Mouse (Mus musculus) hindbrain, embryonic 15.5 days (tissue): ENCODE measurements around the gene Pask. TPM values are rescaled to one million over a fixed set of nuclear protein-coding genes. Genes with fewer than 3 reads are reported as not detected.
"Not testable (repeated sequence)": the region's sequence is repeated elsewhere in the genome, so short reads cannot be mapped to it uniquely, and the experiment has no call there.

Experiments
- ATAC-seq: fragments of 200-750 bp; cut with Nextera tagmentation; 2 replicates; pipeline ENCODE4 v1.8.0; 2017; ENCODE audit warnings: low read depth, moderate number of reproducible peaks, moderate TSS enrichment; ENCODE audit not compliant: low FRiP score
- H3K27ac ChIP-seq: fragments of 300-500 bp; sonication (generic); replicated peaks from 2 replicates; pipeline ENCODE4 v1.5.1; 2015; ENCODE audit warnings: mild to moderate bottlenecking, inconsistent platforms
- H3K27me3 ChIP-seq: fragments of 300-500 bp; sonication (generic); 2 replicates; pipeline ENCODE4 v1.6.1; 2015; ENCODE audit warnings: control low read depth, inconsistent platforms
- H3K36me3 ChIP-seq: fragments of 300-500 bp; sonication (generic); 2 replicates; pipeline ENCODE4 v1.6.1; 2015; ENCODE audit warnings: control low read depth, inconsistent platforms
- H3K4me1 ChIP-seq: fragments of 300-500 bp; sonication (generic); replicated peaks from 2 replicates; pipeline ENCODE4 v1.6.1; 2015; ENCODE audit warnings: control low read depth, inconsistent platforms
- H3K4me2 ChIP-seq: fragments of 300-500 bp; sonication (generic); 2 replicates; pipeline ENCODE4 v1.6.1; 2015; ENCODE audit warnings: moderate library complexity, mild to moderate bottlenecking, inconsistent platforms
- H3K4me3 ChIP-seq: fragments of 300-500 bp; sonication (generic); 2 replicates; pipeline ENCODE4 v1.5.1; 2015; ENCODE audit warnings: mild to moderate bottlenecking, inconsistent platforms
- H3K9ac ChIP-seq: fragments of 300-500 bp; sonication (generic); 2 replicates; pipeline ENCODE4 v1.6.1; 2015; ENCODE audit warnings: inconsistent platforms
- H3K9me3 ChIP-seq: fragments of 300-500 bp; sonication (generic); 2 replicates; pipeline ENCODE4 v1.6.1; 2016; ENCODE audit warnings: control low read depth, inconsistent platforms
- WGBS: fragments of 180-500 bp; shearing (Covaris S2); methylation state at CpG from one replicate; pipeline ENCODE4 v1.1.7; 2015; 5-methylcytosine and 5-hydroxymethylcytosine counted together
- polyA plus RNA-seq: library from polyadenylated mRNA; unstranded; fragments of >200 nt; fragmentation: Nextera tagmentation; extraction: Ambion mirVana; gene quantifications from 2 replicates; pipeline ENCODE4 v1.2.1, GENCODE M21; 2015

The Pask gene
- polyA plus RNA-seq, 1 experiment from 2014 or later = 6.5 TPM

DNA sequence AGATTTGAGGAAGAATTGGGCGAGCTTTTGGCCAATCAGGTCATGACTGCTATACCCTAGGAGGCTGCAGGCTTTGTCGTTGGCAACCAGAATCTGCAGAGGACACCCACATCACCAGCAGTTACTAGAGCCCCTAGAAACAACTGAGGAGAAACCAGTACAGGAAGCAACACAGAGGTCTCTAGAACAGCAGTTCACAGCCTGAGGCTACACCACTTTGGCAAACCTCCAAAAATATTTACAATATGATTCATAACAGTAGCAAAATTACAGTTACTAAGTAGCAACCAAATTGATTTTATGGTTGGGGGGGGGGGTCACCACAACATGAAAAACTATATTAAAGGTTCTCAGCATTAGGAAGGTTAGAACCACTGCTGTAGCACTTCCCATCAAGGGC, 8.7 kb downstream of the Pask start:
- WGBS = 71% methylated on average over 2 of the region's 2 CpGs
- H3K4me3 ChIP-seq = no peak overlapping the region
- no peak overlapping the region for H3K4me2 ChIP-seq
- H3K9ac ChIP-seq = no peak overlapping the region
- no peaks in the 10 kb centered on the region for H3K9me3 ChIP-seq
- no peaks in the 10 kb centered on the region; the same call in 1 of the 2 replicates for H3K36me3 ChIP-seq
- no peak for ATAC-seq
- H3K27ac ChIP-seq = no peak overlapping the region
- H3K4me1 ChIP-seq = no peaks in the 10 kb centered on the region
- no peaks in the 10 kb centered on the region for H3K27me3 ChIP-seq

DNA sequence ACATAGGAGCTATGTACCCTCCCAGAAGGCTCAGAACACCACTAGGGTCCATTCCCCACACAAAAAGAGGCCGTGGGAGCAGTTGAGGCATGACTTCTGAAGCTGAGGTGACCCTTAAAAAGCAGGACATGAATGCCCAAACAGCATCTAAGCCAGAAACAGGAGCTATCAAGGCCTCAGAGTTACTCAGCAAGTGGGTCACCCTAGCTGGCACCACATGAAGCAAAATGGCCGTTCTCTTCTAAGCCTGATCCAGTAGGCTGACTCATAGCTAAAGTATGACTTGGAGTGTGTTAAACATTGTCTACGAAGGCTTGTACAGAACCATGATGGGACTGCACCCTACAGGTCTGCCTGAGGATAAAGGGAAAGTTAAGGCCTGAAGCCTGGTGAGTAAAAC, 16.8 kb downstream of the Pask start:
- WGBS = 91% methylated on average over 3 of the region's 3 CpGs
- no peak for ATAC-seq
- H3K4me3 ChIP-seq = no peak overlapping the region
- H3K27ac ChIP-seq = no peak overlapping the region
- H3K9me3 ChIP-seq = no peaks in the 10 kb centered on the region
- no peaks in the 10 kb centered on the region for H3K4me1 ChIP-seq
- H3K36me3 ChIP-seq = peaks cover 8% of the 10 kb centered on the region
- H3K4me2 ChIP-seq = no peak overlapping the region
- H3K27me3 ChIP-seq = no peaks in the 10 kb centered on the region
- no peak overlapping the region for H3K9ac ChIP-seq

DNA sequence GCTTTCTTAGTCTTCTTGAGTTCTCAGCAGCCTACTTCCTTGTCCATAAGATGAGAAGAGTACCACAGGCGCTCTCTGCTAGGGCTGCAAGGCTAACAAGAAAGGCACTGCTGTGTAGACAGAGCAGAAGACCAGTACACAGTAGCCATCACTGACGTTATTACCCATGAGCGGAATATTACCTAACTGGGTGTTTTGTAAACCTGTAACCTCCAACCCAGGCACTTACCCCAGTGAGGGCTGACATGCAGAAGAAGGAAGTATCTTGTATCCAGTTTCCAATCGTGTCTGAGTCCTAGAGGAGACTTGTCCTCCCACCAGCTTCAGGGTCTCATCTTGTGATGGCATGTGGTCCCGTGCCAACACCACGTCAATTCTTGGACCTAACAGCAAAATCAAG, 19.3 kb downstream of the Pask start:
- Histone ChIP-seq H3K4me2 (no peak overlapping the region), H3K9ac (no peak overlapping the region), H3K4me3 (no peak overlapping the region), H3K27me3 (no peaks in the 10 kb centered on the region), H3K36me3 (peaks cover 26% of the 10 kb centered on the region), H3K4me1 (no peaks in the 10 kb centered on the region), H3K27ac (no peak overlapping the region), H3K9me3 (no peaks in the 10 kb centered on the region)
- no peak for ATAC-seq
- 94% methylated on average over 6 of the region's 6 CpGs for WGBS

DNA sequence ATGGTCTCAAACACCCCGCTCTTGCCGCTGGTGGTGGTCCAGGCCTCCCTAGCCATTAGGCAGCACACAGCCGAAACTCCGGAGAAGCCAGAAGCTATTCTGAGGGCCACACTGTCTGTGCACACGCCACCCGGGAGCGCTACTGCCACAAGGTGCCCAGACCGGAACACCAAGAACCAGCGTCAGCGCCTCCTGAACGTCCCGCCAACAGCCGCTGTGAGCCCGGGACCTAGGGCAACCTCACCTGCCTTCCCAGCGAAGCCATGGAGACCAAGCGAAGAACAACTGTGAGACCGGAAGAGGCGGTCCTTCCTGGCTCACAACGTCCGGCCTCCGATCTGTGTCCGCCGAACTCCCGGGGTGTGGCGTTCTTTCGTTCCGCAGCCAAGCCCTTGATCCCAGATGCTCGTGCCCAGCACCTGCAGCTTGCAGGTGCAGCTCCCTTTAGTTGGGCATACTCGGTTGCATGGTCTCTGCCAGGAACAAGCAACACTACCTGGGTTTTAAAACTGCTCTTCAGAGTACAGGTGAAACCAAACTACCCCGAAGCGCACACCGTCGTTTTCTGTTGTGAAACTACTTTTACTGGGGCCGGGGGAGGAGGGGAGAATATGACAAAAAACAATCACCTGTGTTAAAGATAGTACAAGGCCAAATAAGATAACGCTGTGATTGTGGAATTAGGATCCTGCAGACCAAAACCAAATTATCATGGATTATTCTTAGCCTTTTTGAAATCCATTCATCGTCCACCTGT, 37.5 kb downstream of the Pask start, which contains the start of gene Mterf4:
TSS of gene Mterf4 (minus strand) at position 335 of the 757 bp plus-strand sequence.
- peak; percentile 95 for ATAC-seq
- 7% methylated on average over 36 of the region's 36 CpGs for WGBS
- Histone ChIP-seq H3K4me1 (peaks cover 29% of the 10 kb centered on the region), H3K27ac (peak within 1 kb of the TSS; percentile 53), H3K9me3 (no peaks in the 10 kb centered on the region), H3K36me3 (peaks cover 37% of the 10 kb centered on the region), H3K27me3 (no peaks in the 10 kb centered on the region), H3K9ac (peak within 1 kb of the TSS; percentile 63), H3K4me3 (peak within 1 kb of the TSS; percentile 82), H3K4me2 (peak within 1 kb of the TSS; percentile 69)

DNA sequence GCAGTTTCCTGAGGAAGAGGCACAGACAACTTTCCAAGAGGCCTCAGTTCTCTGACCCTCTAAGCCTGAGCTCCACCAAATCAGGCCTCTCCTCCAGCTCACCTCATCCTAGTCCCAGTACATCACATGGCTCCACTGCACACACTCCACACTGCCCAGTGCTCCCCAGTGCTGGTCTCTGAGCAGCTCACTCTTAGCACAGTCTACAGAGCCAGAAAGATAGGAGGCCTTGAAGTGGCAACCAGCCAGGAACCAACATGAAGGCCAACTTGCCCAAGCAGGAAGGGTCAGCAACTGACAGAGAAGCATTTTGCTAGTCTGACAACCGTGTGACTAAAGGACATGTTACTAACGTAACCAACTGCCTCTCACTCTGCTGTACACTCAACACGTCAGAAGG, 42.7 kb downstream of the Pask start:
- H3K36me3 ChIP-seq = peaks cover 75% of the 10 kb centered on the region
- H3K4me2 ChIP-seq = no peak overlapping the region
- WGBS = 83% methylated on average over 3 of the region's 3 CpGs
- no peak overlapping the region for H3K9ac ChIP-seq
- no peak overlapping the region for H3K27ac ChIP-seq
- ATAC-seq = no peak
- peaks cover 20% of the 10 kb centered on the region for H3K4me1 ChIP-seq
- no peaks in the 10 kb centered on the region for H3K9me3 ChIP-seq
- no peak overlapping the region for H3K4me3 ChIP-seq
- H3K27me3 ChIP-seq = no peaks in the 10 kb centered on the region

DNA sequence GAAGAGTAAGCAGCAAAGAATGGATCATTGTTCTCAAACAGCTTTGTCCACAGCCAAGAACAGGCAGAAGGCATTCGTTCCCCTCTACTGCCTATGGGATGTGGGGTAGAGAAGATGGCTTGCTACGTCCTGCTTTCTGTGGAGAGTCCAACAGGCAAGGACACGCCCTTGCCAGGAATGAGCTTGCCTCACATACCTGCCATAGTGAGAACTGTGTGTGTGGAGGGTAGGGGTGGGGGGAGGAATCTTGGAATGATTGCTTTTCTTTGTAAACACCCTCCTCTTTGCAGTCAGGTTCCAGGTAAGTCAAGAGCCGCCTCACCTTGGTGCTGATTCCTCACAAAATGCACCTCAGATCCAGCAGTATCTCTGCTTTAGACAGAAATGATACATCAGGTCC, 43.5 kb downstream of the Pask start:
- no peak for ATAC-seq
- Histone ChIP-seq H3K36me3 (peaks cover 75% of the 10 kb centered on the region), H3K9me3 (no peaks in the 10 kb centered on the region), H3K27ac (no peak overlapping the region), H3K27me3 (no peaks in the 10 kb centered on the region), H3K4me1 (peaks cover 15% of the 10 kb centered on the region), H3K4me2 (no peak overlapping the region), H3K9ac (no peak overlapping the region), H3K4me3 (no peak overlapping the region)
- WGBS = 87% methylated on average over 4 of the region's 4 CpGs

DNA sequence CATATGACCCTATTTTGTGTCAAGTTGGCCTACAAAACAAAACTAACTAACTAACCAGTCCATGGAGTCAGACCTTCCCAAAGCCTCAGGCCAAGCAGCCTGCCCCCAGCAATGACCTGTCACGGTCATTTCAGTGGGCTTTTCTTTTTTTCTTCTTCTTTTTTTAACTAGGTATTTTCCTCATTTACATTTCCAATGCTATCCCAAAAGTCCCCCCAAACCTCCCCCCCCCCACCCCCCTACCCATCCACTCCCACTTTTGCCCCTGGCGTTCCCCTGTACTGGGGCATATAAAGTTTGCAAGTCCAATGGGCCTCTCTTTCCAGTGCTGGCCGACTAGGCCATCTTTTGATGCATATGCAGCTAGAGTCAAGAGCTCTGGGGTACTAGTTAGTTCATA, 48.8 kb downstream of the Pask start:
- H3K27ac ChIP-seq, H3K9ac ChIP-seq, ATAC-seq, H3K4me2 ChIP-seq, H3K4me3 ChIP-seq, H3K9me3 ChIP-seq, H3K4me1 ChIP-seq, H3K27me3 ChIP-seq: not testable (repeated sequence)
- WGBS = 81% methylated on average over 3 of the region's 3 CpGs
- peaks cover 28% of the 10 kb centered on the region for H3K36me3 ChIP-seq

DNA sequence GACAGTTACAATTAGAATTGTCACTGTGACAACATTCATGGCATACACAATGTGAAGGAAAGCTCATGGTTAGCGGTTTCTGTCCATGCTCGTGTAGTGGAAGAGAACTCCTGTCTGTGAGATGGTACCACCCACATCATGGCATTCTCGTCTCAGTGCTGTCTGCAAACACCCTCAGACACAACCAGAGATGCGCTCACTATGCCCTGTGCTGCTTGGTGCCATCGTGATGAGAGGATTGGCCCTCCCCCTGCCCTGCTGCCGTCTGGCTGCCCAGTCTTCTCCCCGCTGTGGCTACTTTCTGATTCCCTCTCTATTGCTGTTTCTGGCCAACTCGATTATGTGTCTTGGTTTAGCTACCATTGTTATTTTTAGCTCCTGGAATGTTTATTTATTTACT, 51.3 kb downstream of the Pask start:
- no peaks in the 10 kb centered on the region for H3K9me3 ChIP-seq
- WGBS = 84% methylated on average over 8 of the region's 8 CpGs
- H3K36me3 ChIP-seq = peaks cover 12% of the 10 kb centered on the region
- no peaks in the 10 kb centered on the region for H3K27me3 ChIP-seq
- no peak overlapping the region for H3K4me2 ChIP-seq
- H3K4me1 ChIP-seq = no peaks in the 10 kb centered on the region
- ATAC-seq = no peak
- H3K4me3 ChIP-seq = no peak overlapping the region
- H3K9ac ChIP-seq = no peak overlapping the region
- no peak overlapping the region for H3K27ac ChIP-seq

DNA sequence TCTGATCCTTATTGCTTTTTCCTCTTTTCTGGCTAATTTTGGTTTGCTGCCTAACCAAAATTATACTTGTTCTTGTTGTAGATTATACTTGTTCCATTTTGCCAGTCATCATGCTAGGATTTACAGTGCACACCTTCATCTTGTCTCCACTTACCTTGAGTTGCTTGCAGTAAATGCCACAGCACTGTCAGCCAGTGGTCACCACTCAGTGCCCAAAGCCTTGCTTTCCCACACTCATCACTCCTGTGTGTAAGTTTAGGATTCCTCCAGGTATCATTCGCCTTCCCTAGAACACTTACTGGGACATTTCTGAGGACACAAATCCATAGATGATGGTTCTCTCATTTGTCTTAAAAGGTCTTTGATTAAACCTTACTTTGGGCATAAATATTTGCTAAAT, 51.7 kb downstream of the Pask start:
- 89% methylated on average over 1 of the region's 1 CpGs for WGBS
- ATAC-seq = no peak
- H3K4me3 ChIP-seq = no peak overlapping the region
- no peaks in the 10 kb centered on the region for H3K4me1 ChIP-seq
- H3K36me3 ChIP-seq = peaks cover 8% of the 10 kb centered on the region
- H3K27ac ChIP-seq = no peak overlapping the region
- no peak overlapping the region for H3K9ac ChIP-seq
- no peaks in the 10 kb centered on the region for H3K27me3 ChIP-seq
- H3K9me3 ChIP-seq = no peaks in the 10 kb centered on the region
- H3K4me2 ChIP-seq = no peak overlapping the region

DNA sequence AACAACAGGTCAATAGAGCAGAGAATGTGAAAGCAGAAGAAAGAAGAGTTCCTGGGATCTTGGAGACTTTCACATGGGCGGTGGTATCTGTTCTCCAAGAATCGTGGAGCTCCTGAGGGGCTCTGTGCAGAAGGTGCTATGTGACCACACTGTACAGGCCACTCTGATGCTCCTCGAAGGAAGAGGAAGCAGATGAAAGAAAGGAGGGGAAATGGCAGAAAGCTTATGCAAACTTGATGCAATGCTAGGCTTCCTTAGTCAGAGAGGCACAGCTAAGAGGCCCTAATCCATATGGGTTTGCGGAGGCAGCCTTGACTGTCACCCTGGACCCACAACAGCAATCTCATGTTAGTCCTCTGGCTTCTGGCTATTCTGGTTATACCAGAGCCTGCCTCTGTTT, 52.3 kb downstream of the Pask start:
- H3K27ac ChIP-seq = no peak overlapping the region
- no peak overlapping the region for H3K4me3 ChIP-seq
- no peaks in the 10 kb centered on the region for H3K27me3 ChIP-seq
- no peaks in the 10 kb centered on the region for H3K4me1 ChIP-seq
- 88% methylated on average over 4 of the region's 4 CpGs for WGBS
- no peaks in the 10 kb centered on the region for H3K9me3 ChIP-seq
- H3K9ac ChIP-seq = no peak overlapping the region
- no peak for ATAC-seq
- H3K36me3 ChIP-seq = peaks cover 2% of the 10 kb centered on the region
- no peak overlapping the region for H3K4me2 ChIP-seq

DNA sequence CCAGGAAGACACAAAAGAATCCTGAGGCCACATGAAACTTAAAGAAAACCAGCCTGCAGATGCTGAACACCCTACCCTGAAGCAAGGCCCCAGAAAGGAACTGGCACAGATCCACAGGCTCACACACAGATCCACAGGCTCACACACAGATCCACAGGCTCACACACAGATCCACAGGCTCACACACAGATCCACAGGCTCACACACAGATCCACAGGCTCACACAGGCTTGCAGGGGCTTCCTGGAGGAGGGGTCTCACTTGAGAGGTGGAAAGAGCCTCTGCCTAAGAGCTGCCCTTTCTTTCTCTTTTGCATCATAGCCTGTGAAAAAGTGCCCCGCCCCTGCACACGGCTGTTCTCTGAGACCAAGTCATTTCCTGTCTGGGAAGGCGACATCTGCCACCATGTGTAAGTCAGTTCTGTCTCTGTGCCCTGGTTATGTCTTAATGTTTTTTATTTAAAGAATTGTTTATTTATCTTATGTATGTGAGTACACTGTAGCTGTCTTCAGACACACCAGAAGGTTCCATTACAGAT, 53.5 kb downstream of the Pask start:
- no peaks in the 10 kb centered on the region for H3K4me1 ChIP-seq
- no peak for ATAC-seq
- no peaks in the 10 kb centered on the region for H3K27me3 ChIP-seq
- no peak overlapping the region for H3K4me2 ChIP-seq
- no peak overlapping the region for H3K4me3 ChIP-seq
- H3K27ac ChIP-seq = no peak overlapping the region
- WGBS = 68% methylated on average over 3 of the region's 3 CpGs
- no peak overlapping the region for H3K9ac ChIP-seq
- H3K9me3 ChIP-seq = no peaks in the 10 kb centered on the region
- H3K36me3 ChIP-seq = no peaks in the 10 kb centered on the region

DNA sequence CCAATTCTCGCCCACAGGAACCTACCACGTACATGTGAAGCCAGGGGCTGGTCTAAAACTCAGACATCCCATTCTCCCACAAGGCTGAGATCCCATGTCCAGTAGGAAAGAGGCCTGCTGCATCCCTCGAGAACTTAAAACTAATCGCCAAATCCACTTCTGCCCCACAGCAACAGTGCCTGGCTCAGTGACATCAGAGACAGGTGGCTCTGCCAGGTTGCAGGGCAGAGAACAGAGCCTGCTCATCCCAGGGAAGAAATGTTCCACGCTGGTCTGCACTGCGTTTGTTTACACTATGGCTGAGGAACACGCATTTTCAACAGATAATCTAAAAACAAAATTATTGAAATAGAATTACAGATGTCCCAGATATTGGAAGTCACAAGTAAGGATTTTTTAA, 66.2 kb downstream of the Pask start:
- no peak overlapping the region for H3K4me3 ChIP-seq
- no peaks in the 10 kb centered on the region for H3K27me3 ChIP-seq
- H3K9me3 ChIP-seq = no peaks in the 10 kb centered on the region
- H3K27ac ChIP-seq = no peak overlapping the region
- no peaks in the 10 kb centered on the region; the same call in 1 of the 2 replicates for H3K4me1 ChIP-seq
- no peak overlapping the region for H3K9ac ChIP-seq
- WGBS = 84% methylated on average over 7 of the region's 7 CpGs
- ATAC-seq = no peak
- H3K4me2 ChIP-seq = no peak overlapping the region
- H3K36me3 ChIP-seq = no peaks in the 10 kb centered on the region

DNA sequence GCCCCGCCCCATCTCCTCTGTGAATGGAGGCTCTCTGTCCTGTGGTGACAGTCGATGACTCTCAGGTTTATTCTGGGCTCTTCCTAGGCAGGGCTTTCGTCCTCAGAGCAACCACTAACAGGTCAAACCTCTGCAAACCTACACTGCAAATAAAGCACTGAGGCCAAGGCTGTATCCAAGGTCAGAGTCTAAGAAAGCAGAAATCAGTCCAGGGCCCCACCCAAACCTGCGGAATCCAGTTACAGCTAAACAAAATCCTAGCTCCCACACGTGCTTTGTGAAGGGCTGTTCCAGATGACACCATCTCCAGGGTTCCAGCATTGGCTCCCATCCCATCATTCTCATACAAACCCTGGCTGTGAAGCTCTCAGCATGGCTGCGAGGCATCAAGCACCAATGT, 67.7 kb downstream of the Pask start:
- H3K9ac ChIP-seq = no peak overlapping the region
- 82% methylated on average over 6 of the region's 6 CpGs for WGBS
- no peak overlapping the region for H3K4me2 ChIP-seq
- no peaks in the 10 kb centered on the region for H3K27me3 ChIP-seq
- no peaks in the 10 kb centered on the region for H3K36me3 ChIP-seq
- ATAC-seq = no peak
- no peak overlapping the region for H3K27ac ChIP-seq
- no peaks in the 10 kb centered on the region for H3K9me3 ChIP-seq
- no peak overlapping the region for H3K4me3 ChIP-seq
- no peaks in the 10 kb centered on the region; the same call in 1 of the 2 replicates for H3K4me1 ChIP-seq
